Mouse (Mus musculus) olfactory bulb, adult 2 months (tissue): ENCODE measurements at regions not wholly inside any gene's neighbourhood (a gene's known extent, or its start where the extent isn't known, plus 50 kb on each side); places are given as distances from the start of the nearest gene placed in this dataset.

Source experiments
- CTCF ChIP-seq: fragments of 200-500 bp; IDR thresholded peaks from 2 replicates; pipeline ENCODE4 v1.5.1; 2012; ENCODE audit warnings: low read depth, mild to moderate bottlenecking, low read length, moderate library complexity; ENCODE audit not compliant: insufficient read depth
- POLR2A ChIP-seq: fragments of 200-500 bp; IDR thresholded peaks from 2 replicates; pipeline ENCODE4 v1.6.1; 2012; ENCODE audit warnings: mild to moderate bottlenecking, low read depth, low read length, moderate library complexity; ENCODE audit not compliant: insufficient read depth

DNA sequence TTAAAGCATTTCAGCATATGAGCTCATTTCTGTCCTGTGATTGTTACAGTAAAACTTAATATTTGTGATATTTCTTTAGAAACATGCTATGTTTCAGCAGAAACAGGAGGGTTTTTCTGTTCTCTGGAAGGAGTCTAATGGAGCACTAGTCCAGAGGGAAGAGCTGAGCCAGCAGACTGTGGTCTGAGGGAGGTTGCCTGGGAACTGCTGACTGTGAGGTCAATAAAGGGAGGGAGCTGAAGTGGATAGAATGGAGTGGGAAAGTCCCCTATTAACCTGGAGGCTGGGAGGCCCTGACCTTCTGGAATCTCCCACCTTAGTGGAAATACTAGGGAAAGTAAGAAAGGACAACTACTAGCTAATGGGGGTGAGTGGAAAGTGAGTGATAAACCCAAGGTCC is 129.5 kb downstream of the Ogfrl1 start:
- no peak for TF ChIP-seq POLR2A
- no peak for TF ChIP-seq CTCF
